Mouse (Mus musculus) small intestine, adult 2 months (tissue): ENCODE measurements around the gene Pik3c2g. TPM values are rescaled to one million over a fixed set of nuclear protein-coding genes. Genes with fewer than 3 reads are reported as not detected.

Experiments used
- H3K27ac ChIP-seq: fragments of 200-500 bp; 2 replicates; pipeline ENCODE4 v1.5.1; 2012; ENCODE audit warnings: low read depth, low read length, control low read depth, inconsistent platforms; ENCODE audit not compliant: insufficient read depth
- H3K27me3 ChIP-seq: fragments of 200-500 bp; 2 replicates; pipeline ENCODE4 v1.6.1; 2012; ENCODE audit warnings: mild to moderate bottlenecking, moderate library complexity, low read length, inconsistent platforms; ENCODE audit not compliant: control insufficient read depth, insufficient read depth
- H3K36me3 ChIP-seq: fragments of 200-500 bp; 2 replicates; pipeline ENCODE4 v1.6.1; 2012; ENCODE audit warnings: mild to moderate bottlenecking, low read length, control low read depth, inconsistent platforms; ENCODE audit not compliant: control insufficient read depth, insufficient read depth
- H3K4me1 ChIP-seq: fragments of 200-500 bp; 2 replicates; pipeline ENCODE4 v1.6.1; 2012; ENCODE audit warnings: low read length, inconsistent platforms, mixed read lengths; ENCODE audit not compliant: control insufficient read depth, insufficient read depth, insufficient read length
- H3K4me3 ChIP-seq: fragments of 200-500 bp; 2 replicates; pipeline ENCODE4 v1.5.1; 2012; ENCODE audit warnings: low read depth, mild to moderate bottlenecking, control low read depth, inconsistent platforms, low read length, moderate library complexity
- CTCF ChIP-seq: fragments of 200-500 bp; IDR thresholded peaks from 2 replicates; pipeline ENCODE4 v1.5.1; 2012; ENCODE audit warnings: low read depth, mild to moderate bottlenecking, control low read depth, inconsistent platforms, low read length, moderate library complexity, mixed read lengths; ENCODE audit not compliant: insufficient replicate concordance, insufficient read length; ENCODE audit errors: extremely low read depth
- POLR2A ChIP-seq: fragments of 200-500 bp; IDR thresholded peaks from 2 replicates; pipeline ENCODE4 v1.6.1; 2012; ENCODE audit warnings: low read depth, mild to moderate bottlenecking, control low read depth, inconsistent platforms, low read length, moderate library complexity
- WGBS: fragments of 180-500 bp; shearing (Covaris S2); methylation state at CpG from one replicate; pipeline ENCODE4 v1.1.7; 2018; 5-methylcytosine and 5-hydroxymethylcytosine counted together
- polyA plus RNA-seq: library from polyadenylated mRNA; depleted of rRNA; stranded (reverse); fragments of >200 nt; gene quantifications from 2 replicates; pipeline ENCODE4 v1.2.3, GENCODE M21; 2012

The Pik3c2g gene
- polyA plus RNA-seq, 1 experiment: 0.15 TPM

- Histone ChIP-seq H3K27ac (no peak overlapping the region), H3K4me3 (no peak overlapping the region), H3K36me3 (no peaks in the 10 kb centered on the region), H3K27me3 (no peaks in the 10 kb centered on the region), H3K4me1 (no peaks in the 10 kb centered on the region)
- 38% methylated on average over 1 of the region's 1 CpGs for WGBS
- TF ChIP-seq CTCF (no peak), POLR2A (no peak)
These were observed 12.2 kb downstream of the Pik3c2g start for GRCm38 (mm10) chr6:139599216-139599615.

- 82% methylated on average over 4 of the region's 4 CpGs for WGBS
- TF ChIP-seq POLR2A: no peak
- no peak for TF ChIP-seq CTCF
- H3K27ac ChIP-seq: no peak overlapping the region
- no peak overlapping the region for H3K4me3 ChIP-seq
- H3K4me1 ChIP-seq: no peaks in the 10 kb centered on the region
- no peaks in the 10 kb centered on the region for H3K36me3 ChIP-seq
- H3K27me3 ChIP-seq: no peaks in the 10 kb centered on the region
These were observed 31.8 kb downstream of the Pik3c2g start for GRCm38 (mm10) chr6:139618774-139619173.

GRCm38 (mm10) chr6:139624756-139625155 is 37.7 kb downstream of the Pik3c2g start:
- no peaks in the 10 kb centered on the region for H3K4me1 ChIP-seq
- TF ChIP-seq CTCF (no peak), POLR2A (no peak)
- H3K27ac ChIP-seq: no peak overlapping the region
- no peaks in the 10 kb centered on the region for H3K27me3 ChIP-seq
- no peak overlapping the region for H3K4me3 ChIP-seq
- H3K36me3 ChIP-seq: no peaks in the 10 kb centered on the region

- no peaks in the 10 kb centered on the region for H3K4me1 ChIP-seq
- H3K36me3 ChIP-seq: no peaks in the 10 kb centered on the region
- H3K4me3 ChIP-seq: no peak overlapping the region
- WGBS: 74% methylated on average over 3 of the region's 3 CpGs
- TF ChIP-seq CTCF (no peak), POLR2A (no peak)
- H3K27ac ChIP-seq: no peak overlapping the region
- H3K27me3 ChIP-seq: no peaks in the 10 kb centered on the region; the same call in 1 of the 2 replicates
These were observed 47.5 kb downstream of the Pik3c2g start for GRCm38 (mm10) chr6:139634561-139634960.

- H3K36me3 ChIP-seq: no peaks in the 10 kb centered on the region
- no peak overlapping the region for H3K4me3 ChIP-seq
- H3K4me1 ChIP-seq: no peaks in the 10 kb centered on the region
- H3K27me3 ChIP-seq: no peaks in the 10 kb centered on the region; the same call in 1 of the 2 replicates
- 31% methylated on average over 4 of the region's 4 CpGs for WGBS
- no peak overlapping the region for H3K27ac ChIP-seq
- TF ChIP-seq CTCF (no peak), POLR2A (no peak)
These were observed 68.4 kb downstream of the Pik3c2g start for GRCm38 (mm10) chr6:139655399-139655798.

GRCm38 (mm10) chr6:139662462-139662861 is 75.4 kb downstream of the Pik3c2g start:
- Histone ChIP-seq H3K27ac (no peak overlapping the region), H3K36me3 (no peaks in the 10 kb centered on the region), H3K27me3 (no peaks in the 10 kb centered on the region; the same call in 1 of the 2 replicates), H3K4me3 (no peak overlapping the region), H3K4me1 (no peaks in the 10 kb centered on the region)
- 48% methylated on average over 1 of the region's 1 CpGs for WGBS
- TF ChIP-seq POLR2A (no peak), CTCF (no peak)

- Histone ChIP-seq H3K4me3 (no peak overlapping the region), H3K36me3 (no peaks in the 10 kb centered on the region), H3K27ac (no peak overlapping the region), H3K4me1 (no peaks in the 10 kb centered on the region), H3K27me3 (no peaks in the 10 kb centered on the region)
- WGBS: 83% methylated on average over 3 of the region's 3 CpGs
- TF ChIP-seq CTCF (no peak), POLR2A (no peak)
These were observed 131.5 kb downstream of the Pik3c2g start for GRCm38 (mm10) chr6:139718416-139718984.

- Histone ChIP-seq H3K36me3 (no peaks in the 10 kb centered on the region), H3K27me3 (no peaks in the 10 kb centered on the region), H3K27ac (no peak overlapping the region), H3K4me1 (no peaks in the 10 kb centered on the region), H3K4me3 (no peak overlapping the region)
- TF ChIP-seq POLR2A (no peak), CTCF (no peak)
- WGBS: 83% methylated on average over 13 of the region's 13 CpGs
These were observed 132.7 kb downstream of the Pik3c2g start for GRCm38 (mm10) chr6:139719639-139720221.
